Mouse (Mus musculus): ENCODE results near the gene Nfkbie. TPM values are rescaled to one million over a fixed set of nuclear protein-coding genes. Genes with fewer than 3 reads are reported as not detected.

The Nfkbie gene
- total RNA-seq, 2 experiments from 2014 or later = 1.3 to 1.4 TPM

DNA sequence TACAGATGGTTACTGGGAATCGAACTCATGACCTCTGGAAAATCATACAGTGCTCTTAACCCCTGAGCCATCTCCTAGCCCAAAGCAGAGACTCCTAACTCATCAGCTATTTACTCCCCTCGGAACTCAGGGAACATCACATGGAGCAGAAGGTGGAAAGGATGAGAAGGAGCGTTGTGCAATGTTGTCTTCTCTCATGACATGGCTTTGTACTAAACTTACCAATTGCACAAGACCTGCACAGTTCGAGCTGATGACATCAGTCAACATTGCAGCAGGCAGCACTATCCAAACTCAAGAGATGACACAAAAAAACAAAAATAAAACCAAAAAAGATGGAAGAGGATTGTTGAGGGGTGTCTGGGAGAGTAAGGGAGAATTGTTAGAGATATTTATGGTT, 52.9 kb downstream of the Nfkbie start:
- no peak for DNase-seq (ENCODE audit: low spot score)
- intact Hi-C loops (cut with DNase I) = no loop called here

- peak; percentile 54 for DNase-seq (ENCODE audit: low spot score)
- intact Hi-C loops (cut with DNase I) = no loop called here
Measured at GRCm38 (mm10) chr17:45610144-45610866, 54.8 kb downstream of the Nfkbie start.

GRCm38 (mm10) chr17:45612008-45612407, 56.5 kb downstream of the Nfkbie start:
- DNase-seq (ENCODE audit: low spot score) = no peak
- intact Hi-C loops (cut with DNase I) = no loop called here

Other genes with a start within 250 kb of the Nfkbie start
- 10 to 100 TPM; 36.7 to 42.8 TPM for gene Cdc5l, start 122.0 kb upstream of the Nfkbie start, total RNA-seq (2021)
- gene Spats1, start 80.3 kb upstream of the Nfkbie start, total RNA-seq (2021) = under 1 TPM; 0.45 to 0.49 TPM
- 10 to 100 TPM; 20.1 to 20.2 TPM for gene Aars2, start 48.9 kb upstream of the Nfkbie start, total RNA-seq (2021)
- not detected for gene Tcte1, start 32.3 kb upstream of the Nfkbie start, total RNA-seq (2021)
- gene Tmem151b, start 6.0 kb upstream of the Nfkbie start, total RNA-seq (2021) = under 1 TPM in 1 of 2 experiments, not detected in 1; 0.05 TPM
- gene Slc35b2, start 8.2 kb downstream of the Nfkbie start, total RNA-seq (2021) = 10 to 100 TPM; 23.7 to 24.3 TPM
- 1,000 to 10,000 TPM; 1,042 to 1,257 TPM for gene Hsp90ab1, start 17.6 kb downstream of the Nfkbie start, total RNA-seq (2021)
- gene Slc29a1, start 43.9 kb downstream of the Nfkbie start, total RNA-seq (2021) = 10 to 100 TPM; 77.9 to 78.4 TPM
- not detected for gene Mymx, start 46.4 kb downstream of the Nfkbie start, total RNA-seq (2021)
- not detected for gene Capn11, start 103.6 kb downstream of the Nfkbie start, total RNA-seq (2021)
- 100 to 1,000 TPM; 132 to 139 TPM for gene Mrpl14, start 130.6 kb downstream of the Nfkbie start, total RNA-seq (2021)
- gene Tmem63b, start 131.2 kb downstream of the Nfkbie start, total RNA-seq (2021) = 10 to 100 TPM; 83.5 to 86.1 TPM
- gene 1600014C23Rik, start 178.1 kb downstream of the Nfkbie start, total RNA-seq (2021) = under 1 TPM; 0.55 to 0.75 TPM

Data from heart, postnatal 25 days (tissue).